Mouse (Mus musculus) frontal cortex, adult (tissue): ENCODE data around the gene Ddi1.
"Not testable (repeated sequence)": the region's sequence is repeated elsewhere in the genome, so short reads cannot be mapped to it uniquely, and the experiment has no call there.

Source experiments
- ATAC-seq: cut with Nextera tagmentation; 2 replicates; pipeline ENCODE4 v1.9.2; 2017; ENCODE audit warnings: mild to moderate bottlenecking, moderate library complexity, mixed read lengths; ENCODE audit not compliant: low TSS enrichment

The Ddi1 gene

GRCm38 (mm10) chr9:6269796-6270280 is at the start of gene Ddi1:
Ddi1 (minus strand) TSS chr9:6269846.
- no peak for ATAC-seq

GRCm38 (mm10) chr9:6317114-6317513 is 47.5 kb upstream of the Ddi1 start:
- no peak for ATAC-seq

- no peak for ATAC-seq
These were observed 36.2 kb upstream of the Ddi1 start for GRCm38 (mm10) chr9:6305847-6306246.

GRCm38 (mm10) chr9:6304590-6304989 is 34.9 kb upstream of the Ddi1 start:
- no peak for ATAC-seq

GRCm38 (mm10) chr9:6302050-6302449 is 32.4 kb upstream of the Ddi1 start:
- ATAC-seq: no peak

GRCm38 (mm10) chr9:6298547-6298946 is 28.9 kb upstream of the Ddi1 start:
- ATAC-seq: no peak

- ATAC-seq: no peak
These were observed 19.6 kb upstream of the Ddi1 start for GRCm38 (mm10) chr9:6289211-6289696.

GRCm38 (mm10) chr9:6286770-6287169 is 17.1 kb upstream of the Ddi1 start:
- no peak for ATAC-seq

GRCm38 (mm10) chr9:6277526-6277925 is 7.9 kb upstream of the Ddi1 start:
- no peak for ATAC-seq

GRCm38 (mm10) chr9:6276395-6276794 is 6.7 kb upstream of the Ddi1 start:
- no peak for ATAC-seq

- ATAC-seq: no peak
These were observed 4.8 kb downstream of the Ddi1 start for GRCm38 (mm10) chr9:6264820-6265219.

GRCm38 (mm10) chr9:6257072-6257471 is 12.6 kb downstream of the Ddi1 start:
- no peak for ATAC-seq

GRCm38 (mm10) chr9:6251990-6252389 is 17.7 kb downstream of the Ddi1 start:
- no peak for ATAC-seq

- ATAC-seq: peak; percentile 38; the same call in 1 of the 2 replicates
These were observed 19.3 kb downstream of the Ddi1 start for GRCm38 (mm10) chr9:6250320-6250719.

- not testable (repeated sequence) for ATAC-seq
These were observed 33.7 kb downstream of the Ddi1 start for GRCm38 (mm10) chr9:6235982-6236381.

- ATAC-seq: no peak
These were observed 52.1 kb downstream of the Ddi1 start for GRCm38 (mm10) chr9:6217505-6217904.

GRCm38 (mm10) chr9:6212862-6213261 is 56.8 kb downstream of the Ddi1 start:
- ATAC-seq: no peak
